Mouse (Mus musculus) neural tube, embryonic 11.5 days (tissue): ENCODE results near the gene Lmtk3. TPM values are rescaled to one million over a fixed set of nuclear protein-coding genes. Genes with fewer than 3 reads are reported as not detected.

Experiments
- ATAC-seq: fragments of 200-750 bp; cut with Nextera tagmentation; 2 replicates; pipeline ENCODE4 v1.8.0; 2017; ENCODE audit warnings: moderate number of reproducible peaks, mild to moderate bottlenecking, moderate TSS enrichment, moderate library complexity; ENCODE audit not compliant: insufficient read depth, low FRiP score, low TSS enrichment
- DNase-seq: peaks from one replicate; pipeline ENCODE4 v3.0.0-alpha.2; 2015; ENCODE audit warnings: low spot score
- H3K27ac ChIP-seq: fragments of 300-500 bp; sonication (generic); 2 replicates; pipeline ENCODE4 v1.5.1; 2014; ENCODE audit warnings: low read depth, mild to moderate bottlenecking, low read length
- H3K27me3 ChIP-seq: fragments of 300-500 bp; sonication (generic); 2 replicates; pipeline ENCODE4 v1.6.1; 2014; ENCODE audit warnings: mild to moderate bottlenecking, low read length, mixed read lengths; ENCODE audit not compliant: control insufficient read depth, insufficient read depth
- H3K36me3 ChIP-seq: fragments of 300-500 bp; sonication (generic); 2 replicates; pipeline ENCODE4 v1.6.1; 2014; ENCODE audit warnings: mild to moderate bottlenecking, low read length, moderate library complexity, mixed read lengths; ENCODE audit not compliant: control insufficient read depth, insufficient read depth
- H3K4me1 ChIP-seq: fragments of 300-500 bp; sonication (generic); 2 replicates; pipeline ENCODE4 v1.6.1; 2014; ENCODE audit warnings: low read length, mixed read lengths; ENCODE audit not compliant: control insufficient read depth, insufficient read depth
- H3K4me2 ChIP-seq: fragments of 300-500 bp; sonication (generic); 2 replicates; pipeline ENCODE4 v1.6.1; 2014; ENCODE audit warnings: low read depth, mild to moderate bottlenecking, moderate library complexity
- H3K4me3 ChIP-seq: fragments of 300-500 bp; sonication (generic); 2 replicates; pipeline ENCODE4 v1.5.1; 2014; ENCODE audit warnings: low read depth, low read length
- H3K9ac ChIP-seq: fragments of 300-500 bp; sonication (generic); 2 replicates; pipeline ENCODE4 v1.6.1; 2014; ENCODE audit warnings: mild to moderate bottlenecking, low read length
- H3K9me3 ChIP-seq: fragments of 300-500 bp; sonication (generic); 2 replicates; pipeline ENCODE4 v1.6.1; 2016; ENCODE audit warnings: low read length; ENCODE audit not compliant: control insufficient read depth
- WGBS: fragments of 180-500 bp; shearing (Covaris S2); extraction: QIAGEN DNeasy Blood & Tissue Kit; methylation state at CpG from one replicate; pipeline ENCODE4 v1.1.7; 2014; 5-methylcytosine and 5-hydroxymethylcytosine counted together
- polyA plus RNA-seq: library from polyadenylated mRNA; unstranded; fragments of >200 nt; fragmentation: Nextera tagmentation; extraction: Ambion mirVana; gene quantifications from 2 replicates; pipeline ENCODE4 v1.2.1, GENCODE M21; 2014

The Lmtk3 gene
- polyA plus RNA-seq, result 3.8 and 4.3 TPM in 2 replicates

- Histone ChIP-seq H3K36me3 (no peaks in the 10 kb centered on the region), H3K4me2 (peak within 1 kb of the TSS; percentile 88), H3K9ac (peak within 1 kb of the TSS; percentile 63), H3K9me3 (no peaks in the 10 kb centered on the region), H3K27me3 (0 out of 2 replicates have a peak, but pooled peaks cover 3% of the 10 kb centered on the region), H3K4me3 (peak within 1 kb of the TSS; percentile 91), H3K4me1 (peaks cover 21% of the 10 kb centered on the region; the same call in 1 of the 2 replicates), H3K27ac (peak within 1 kb of the TSS; percentile 83)
- WGBS, result under 1% methylated on average over 38 of the region's 38 CpGs
- peak; percentile 75 for DNase-seq
- ATAC-seq, result peak; percentile 26
These were observed at the start of gene Lmtk3 for GRCm38 (mm10) chr7:45783511-45784091. Lmtk3 (plus strand) TSS chr7:45783738.

- ATAC-seq (0 out of 2 replicates have a peak, but pooled peaks have one; percentile 55), DNase-seq (peak; percentile 83)
- Histone ChIP-seq H3K27me3 (0 out of 2 replicates have a peak, but pooled peaks cover 2% of the 10 kb centered on the region), H3K4me3 (no peak overlapping the region), H3K4me1 (no peaks in the 10 kb centered on the region), H3K36me3 (no peaks in the 10 kb centered on the region), H3K27ac (no peak overlapping the region), H3K9ac (no peak overlapping the region), H3K4me2 (no peak overlapping the region), H3K9me3 (no peaks in the 10 kb centered on the region)
- 9% methylated on average over 9 of the region's 9 CpGs for WGBS
These were observed 44.3 kb upstream of the Lmtk3 start for GRCm38 (mm10) chr7:45739162-45739763.

GRCm38 (mm10) chr7:45739820-45740219 is 43.7 kb upstream of the Lmtk3 start:
- Histone ChIP-seq H3K9me3 (no peaks in the 10 kb centered on the region), H3K4me3 (no peak overlapping the region), H3K9ac (no peak overlapping the region), H3K27me3 (0 out of 2 replicates have a peak, but pooled peaks cover 2% of the 10 kb centered on the region), H3K36me3 (no peaks in the 10 kb centered on the region), H3K4me2 (no peak overlapping the region), H3K4me1 (no peaks in the 10 kb centered on the region), H3K27ac (no peak overlapping the region)
- DNase-seq, result no peak
- ATAC-seq, result no peak
- 71% methylated on average over 10 of the region's 10 CpGs for WGBS

GRCm38 (mm10) chr7:45741308-45741707 is 42.2 kb upstream of the Lmtk3 start:
- ATAC-seq, result no peak
- H3K4me2 ChIP-seq, result no peak overlapping the region
- H3K36me3 ChIP-seq, result no peaks in the 10 kb centered on the region
- 0 out of 2 replicates have a peak, but pooled peaks cover 2% of the 10 kb centered on the region for H3K27me3 ChIP-seq
- H3K9me3 ChIP-seq, result no peaks in the 10 kb centered on the region
- H3K4me1 ChIP-seq, result no peaks in the 10 kb centered on the region
- H3K27ac ChIP-seq, result no peak overlapping the region
- no peak for DNase-seq
- no peak overlapping the region for H3K9ac ChIP-seq
- no peak overlapping the region for H3K4me3 ChIP-seq
- WGBS, result 84% methylated on average over 12 of the region's 12 CpGs

DNA sequence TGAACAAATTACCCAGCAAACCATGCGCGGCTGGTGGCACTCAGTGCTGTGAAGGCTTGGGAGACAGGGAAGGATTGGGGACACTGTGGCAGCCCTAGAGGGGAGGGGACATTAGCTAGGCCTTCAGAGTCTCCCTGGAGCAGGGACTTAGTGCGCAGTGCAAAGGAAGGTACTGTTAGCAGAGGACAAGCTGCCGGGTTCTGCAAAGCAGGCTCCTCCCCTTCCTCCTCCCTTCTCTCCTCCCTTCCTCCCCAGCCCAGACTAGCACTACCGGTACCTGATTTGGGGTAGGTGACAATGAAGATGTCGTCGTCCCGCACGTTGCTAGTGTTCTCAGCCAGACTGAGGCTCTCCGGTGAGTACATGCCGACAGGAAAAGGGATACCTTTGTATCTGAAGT is 41.8 kb upstream of the Lmtk3 start:
- Histone ChIP-seq H3K9ac (no peak overlapping the region), H3K27ac (no peak overlapping the region), H3K4me2 (no peak overlapping the region), H3K9me3 (no peaks in the 10 kb centered on the region), H3K27me3 (0 out of 2 replicates have a peak, but pooled peaks cover 2% of the 10 kb centered on the region), H3K36me3 (no peaks in the 10 kb centered on the region), H3K4me1 (no peaks in the 10 kb centered on the region), H3K4me3 (no peak overlapping the region)
- ATAC-seq, result no peak
- no peak for DNase-seq
- 41% methylated on average over 11 of the region's 11 CpGs for WGBS

DNA sequence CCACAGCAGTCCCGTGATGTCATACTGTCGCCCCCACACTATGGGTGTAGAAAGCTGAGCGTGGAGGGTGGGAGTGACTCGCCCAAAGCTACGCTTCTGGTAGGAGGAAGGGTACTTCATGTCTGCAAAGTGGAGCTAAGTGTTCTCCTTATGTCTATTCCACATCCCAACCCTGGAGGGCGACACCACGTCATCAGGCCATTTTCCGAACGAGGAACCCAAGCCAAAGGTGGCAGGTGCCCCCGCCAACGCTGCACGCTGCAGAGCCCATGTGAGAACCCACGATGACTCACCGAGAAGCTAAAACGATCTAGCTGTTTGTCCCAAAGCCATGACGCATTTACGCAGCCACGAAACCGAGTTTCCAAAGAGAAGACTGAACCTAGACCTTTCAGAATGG is 41.2 kb upstream of the Lmtk3 start:
- ATAC-seq (no peak), DNase-seq (no peak)
- WGBS, result 46% methylated on average over 19 of the region's 19 CpGs
- Histone ChIP-seq H3K4me3 (no peak overlapping the region), H3K27me3 (0 out of 2 replicates have a peak, but pooled peaks cover 2% of the 10 kb centered on the region), H3K4me1 (no peaks in the 10 kb centered on the region), H3K36me3 (no peaks in the 10 kb centered on the region), H3K9me3 (no peaks in the 10 kb centered on the region), H3K4me2 (no peak overlapping the region), H3K9ac (no peak overlapping the region), H3K27ac (no peak overlapping the region)

DNA sequence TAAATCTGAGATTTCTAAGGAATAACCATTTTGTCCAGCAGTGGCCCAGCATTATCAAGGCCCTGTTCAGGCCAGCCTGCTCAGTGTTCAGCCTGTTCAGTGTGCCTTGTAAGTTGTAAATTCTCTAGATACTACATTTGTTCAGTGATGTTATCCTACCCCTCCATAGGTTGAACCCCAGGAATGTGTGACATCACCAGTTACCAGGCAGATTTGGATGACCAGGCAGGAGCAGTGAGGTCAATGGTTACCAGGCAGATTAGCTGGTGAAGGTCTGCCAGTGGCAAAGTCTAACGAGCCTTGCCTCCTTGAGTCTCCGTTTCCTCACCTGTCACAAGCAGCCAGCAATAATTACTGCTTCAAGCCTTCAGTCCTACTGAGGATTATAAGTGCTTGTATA is 39.2 kb upstream of the Lmtk3 start:
- Histone ChIP-seq H3K36me3 (no peaks in the 10 kb centered on the region), H3K27me3 (no peaks in the 10 kb centered on the region), H3K4me1 (no peaks in the 10 kb centered on the region), H3K4me2 (no peak overlapping the region), H3K4me3 (no peak overlapping the region), H3K27ac (no peak overlapping the region), H3K9me3 (no peaks in the 10 kb centered on the region), H3K9ac (no peak overlapping the region)
- peak; percentile 38 for DNase-seq
- no peak for ATAC-seq
- 45% methylated on average over 2 of the region's 2 CpGs for WGBS

- no peaks in the 10 kb centered on the region for H3K36me3 ChIP-seq
- no peak overlapping the region for H3K4me3 ChIP-seq
- H3K27ac ChIP-seq, result no peak overlapping the region
- H3K9ac ChIP-seq, result no peak overlapping the region
- H3K4me2 ChIP-seq, result no peak overlapping the region
- no peaks in the 10 kb centered on the region for H3K27me3 ChIP-seq
- ATAC-seq, result no peak
- H3K9me3 ChIP-seq, result no peaks in the 10 kb centered on the region
- H3K4me1 ChIP-seq, result no peaks in the 10 kb centered on the region
- 64% methylated on average over 6 of the region's 6 CpGs for WGBS
- DNase-seq, result no peak
These were observed 37.0 kb upstream of the Lmtk3 start for GRCm38 (mm10) chr7:45746518-45746917.

DNA sequence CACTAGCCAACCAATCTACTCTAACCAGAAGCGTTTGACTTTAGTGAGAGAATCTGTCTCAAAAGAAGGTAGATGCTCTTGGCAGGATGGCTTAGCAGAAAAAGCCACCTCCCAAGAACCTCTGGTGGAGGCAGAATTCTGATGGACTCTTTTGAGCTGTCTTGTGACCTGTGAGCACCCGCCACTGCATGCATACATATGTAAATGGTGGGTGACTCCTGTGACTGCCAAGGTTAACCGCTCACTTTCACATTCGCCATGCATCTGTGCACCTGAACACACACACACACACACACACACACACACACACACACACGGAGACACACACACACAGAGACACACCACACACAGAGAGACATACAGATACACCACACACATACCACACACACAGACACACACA is 36.1 kb upstream of the Lmtk3 start:
- Histone ChIP-seq H3K4me3 (no peak overlapping the region), H3K27me3 (no peaks in the 10 kb centered on the region), H3K9me3 (no peaks in the 10 kb centered on the region), H3K9ac (no peak overlapping the region), H3K4me2 (no peak overlapping the region), H3K27ac (no peak overlapping the region), H3K36me3 (no peaks in the 10 kb centered on the region), H3K4me1 (no peaks in the 10 kb centered on the region)
- WGBS, result 90% methylated on average over 5 of the region's 5 CpGs
- ATAC-seq, result no peak
- DNase-seq, result no peak
